Mouse (Mus musculus) testis, adult 2 months (tissue): ENCODE results near the gene Mrps18a.

Source experiments
- CTCF ChIP-seq: fragments of 200-500 bp; IDR thresholded peaks from 2 replicates; pipeline ENCODE4 v1.5.1; 2012; ENCODE audit warnings: low read depth, mild to moderate bottlenecking, inconsistent platforms, low read length, moderate library complexity; ENCODE audit not compliant: control insufficient read depth, insufficient read depth, insufficient replicate concordance
- POLR2A ChIP-seq: fragments of 200-500 bp; IDR thresholded peaks from 2 replicates; pipeline ENCODE4 v1.6.1; 2012; ENCODE audit warnings: low read depth, mild to moderate bottlenecking, inconsistent platforms, low read length, moderate library complexity; ENCODE audit not compliant: control insufficient read depth

DNA sequence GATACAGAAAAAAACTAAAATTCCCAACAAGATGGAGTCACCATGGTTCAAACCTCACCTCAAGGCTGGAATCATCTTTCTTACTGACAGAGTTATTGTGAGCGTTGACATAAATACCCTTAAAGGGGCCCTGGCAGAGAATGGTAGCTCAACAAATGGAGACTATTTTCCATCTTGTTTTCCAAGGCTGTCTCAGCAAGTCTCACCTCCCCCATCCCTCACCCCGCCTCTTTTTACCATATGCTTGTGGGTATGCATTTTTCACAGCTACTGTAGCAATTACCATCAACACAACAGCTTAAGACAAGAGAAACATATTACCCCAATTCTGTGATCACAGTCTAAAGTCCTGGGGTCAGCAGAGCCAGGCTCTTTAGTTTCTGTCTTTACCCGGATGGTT lies 27.4 kb upstream of the Mrps18a start:
- TF ChIP-seq CTCF (no peak), POLR2A (no peak)
